Mouse (Mus musculus): ENCODE data around the gene Pdlim7. TPM values are rescaled to one million over a fixed set of nuclear protein-coding genes. Genes with fewer than 3 reads are reported as not detected.

The Pdlim7 gene
- total RNA-seq, 2 experiments from 2014 or later: 544 to 627 TPM

- no peak for DNase-seq
Measured at GRCm38 (mm10) chr13:55465184-55465583, 48.3 kb downstream of the Pdlim7 start.

DNA sequence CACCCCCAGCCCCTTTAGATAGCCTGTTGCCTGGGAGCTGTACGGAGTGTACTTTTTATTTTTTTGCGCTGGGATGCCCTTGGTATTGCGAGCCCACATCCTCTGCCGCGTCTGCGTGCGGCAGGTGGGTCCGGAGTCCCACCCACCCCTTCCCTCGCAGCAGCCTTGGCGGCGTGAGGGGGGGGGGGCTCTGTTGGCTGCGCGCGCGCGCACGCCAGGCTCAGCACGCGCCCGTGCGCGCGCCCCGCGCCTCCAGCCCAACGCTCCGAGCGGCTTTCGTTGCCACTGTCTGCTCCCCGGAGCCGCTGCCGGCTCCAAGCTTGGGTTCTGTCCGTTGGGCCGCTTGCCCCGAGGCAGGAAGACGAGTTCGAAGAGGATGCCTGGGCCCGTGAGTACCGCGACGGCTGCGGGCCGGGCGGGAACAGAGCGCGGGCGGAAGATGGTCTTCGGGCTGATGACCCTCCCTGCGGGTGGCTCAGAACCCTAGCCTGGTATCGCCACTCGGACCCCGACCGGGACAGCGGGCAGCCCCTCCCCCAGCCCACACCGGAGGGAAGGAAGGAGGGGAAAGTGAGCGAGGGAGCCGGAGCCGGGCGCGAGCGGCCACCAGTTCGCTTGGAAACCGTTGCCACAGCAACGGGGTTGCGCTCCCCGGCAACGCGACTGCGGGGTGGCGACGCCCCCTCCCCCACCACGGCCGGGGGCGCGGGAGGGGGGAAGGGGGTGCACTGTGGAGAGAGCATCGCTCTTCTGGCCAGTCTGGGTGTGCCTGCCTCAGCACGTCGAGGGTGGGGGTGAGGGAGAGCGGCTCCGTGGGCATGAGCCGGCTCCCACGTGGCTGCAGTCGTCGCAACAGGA lies 49.2 kb downstream of the Pdlim7 start, which contains the start of gene Prr7:
Gene Prr7 (plus strand): TSS at position 241 of the 858 bp plus-strand sequence.
- peak; percentile 50 for DNase-seq

DNA sequence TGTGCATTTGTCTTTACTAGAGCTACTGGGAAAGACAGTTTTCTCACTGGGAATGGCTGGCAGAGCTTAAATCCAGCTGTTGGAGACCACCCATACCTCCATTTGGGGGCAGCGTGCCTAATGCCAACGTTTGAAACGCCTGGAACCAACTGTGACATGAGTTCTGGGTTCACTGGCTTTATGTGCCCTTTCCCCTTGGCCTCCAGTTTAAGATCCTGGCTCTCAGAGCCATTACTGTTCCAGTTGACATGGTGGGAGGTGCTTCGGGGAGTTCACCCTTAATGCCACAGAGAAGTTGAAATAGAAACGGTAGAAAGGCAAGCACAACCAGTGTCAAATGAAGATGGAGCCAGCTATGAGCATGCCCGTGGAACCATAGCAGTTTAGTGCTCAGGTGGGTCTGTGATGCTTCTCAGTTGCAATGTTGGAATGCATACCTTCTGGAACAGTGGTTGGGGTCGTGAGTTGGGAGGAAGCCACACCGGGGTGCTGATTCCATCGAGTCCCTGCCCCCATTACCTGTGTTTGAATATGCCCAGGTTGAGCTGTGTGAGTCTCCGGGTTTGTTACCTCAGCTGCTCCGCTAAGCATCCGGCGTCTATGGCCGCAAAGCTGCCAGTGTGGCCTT lies 50.0 kb downstream of the Pdlim7 start:
- DNase-seq: no peak

GRCm38 (mm10) chr13:55462965-55463364 lies 50.5 kb downstream of the Pdlim7 start:
- DNase-seq: no peak

- peak; percentile 58 for DNase-seq
Measured at GRCm38 (mm10) chr13:55451785-55452549, 61.5 kb downstream of the Pdlim7 start.

GRCm38 (mm10) chr13:55451296-55451695 lies 62.2 kb downstream of the Pdlim7 start:
- no peak for DNase-seq

GRCm38 (mm10) chr13:55450511-55450980 lies 62.9 kb downstream of the Pdlim7 start:
- DNase-seq: peak; percentile 89

GRCm38 (mm10) chr13:55449679-55450441 lies 63.6 kb downstream of the Pdlim7 start:
- no peak for DNase-seq

DNA sequence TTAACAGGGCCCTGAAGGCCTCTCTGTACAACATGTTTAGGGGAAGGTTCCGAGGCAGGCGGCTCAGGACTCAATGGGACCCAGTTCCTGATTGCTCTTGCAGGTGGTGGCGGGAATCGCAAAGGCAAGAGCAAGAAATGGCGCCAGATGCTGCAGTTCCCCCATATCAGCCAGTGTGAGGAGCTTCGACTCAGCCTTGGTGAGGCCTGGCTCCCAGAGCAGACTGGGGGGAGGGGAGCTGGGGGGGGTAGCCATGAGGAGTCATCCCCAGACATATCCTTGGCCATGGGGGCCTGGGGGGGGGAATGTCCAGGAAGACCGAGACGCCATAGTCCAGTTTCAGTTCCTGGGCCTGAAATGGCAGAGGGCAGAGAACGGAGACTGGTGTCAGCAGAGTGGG lies 64.3 kb downstream of the Pdlim7 start:
- DNase-seq: no peak

DNA sequence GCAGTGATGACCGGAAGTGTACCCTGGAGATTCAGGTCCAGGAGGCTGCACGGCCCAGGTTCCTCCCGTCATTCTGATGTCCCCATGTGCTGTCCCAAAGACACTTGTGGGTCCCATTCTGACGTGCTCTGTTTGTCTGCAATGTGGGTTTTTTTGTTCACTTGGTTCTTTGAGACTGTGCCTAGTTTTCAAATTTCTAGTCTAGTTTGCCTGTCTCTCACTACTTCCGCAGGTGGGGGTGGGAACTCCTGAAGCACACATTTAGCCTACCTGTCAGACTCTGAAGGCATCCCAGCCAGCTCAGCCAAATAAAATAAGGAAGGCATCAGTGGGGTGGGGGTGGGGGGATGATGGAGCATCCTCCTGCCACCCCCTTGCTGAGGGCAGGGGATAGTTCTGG lies 65.3 kb downstream of the Pdlim7 start:
- DNase-seq: no peak

- no peak for DNase-seq
Measured at GRCm38 (mm10) chr13:55447543-55447943, 65.9 kb downstream of the Pdlim7 start.

GRCm38 (mm10) chr13:55446483-55447105 lies 66.9 kb downstream of the Pdlim7 start:
- DNase-seq: no peak

Small RNA genes lying within 50 kb of the gene (microRNA-seq; reads per million reads assigned to microRNA genes)
- gene Mir6943 (ENCODE audit: borderline replicate concordance in 2 of 2) (0.26 to 0.74 reads per million in 2 experiments), gene Mir6944 (ENCODE audit: borderline replicate concordance in 2 of 2) (8.1 to 9.3 reads per million in 2 experiments), gene Mir6945 (ENCODE audit: borderline replicate concordance in 2 of 2) (2.2 to 5.0 reads per million in 2 experiments)

Other genes with a start within 250 kb of the Pdlim7 start
- gene Prelid1, start 193.2 kb downstream of the Pdlim7 start, total RNA-seq (2021): 10 to 100 TPM; 23.9 to 30.5 TPM
- gene Rab24, start 191.7 kb downstream of the Pdlim7 start, total RNA-seq (2021): 10 to 100 TPM; 29.0 to 30.2 TPM
- 1 to 10 TPM in 1 of 2 experiments, under 1 TPM in 1; 0.72 to 1.5 TPM for gene Mxd3, start 183.9 kb downstream of the Pdlim7 start, total RNA-seq (2021)
- 10 to 100 TPM; 35.1 to 35.7 TPM for gene Lman2, start 150.9 kb downstream of the Pdlim7 start, total RNA-seq (2021)
- under 1 TPM; 0.15 to 0.35 TPM for gene Rgs14, start 143.9 kb downstream of the Pdlim7 start, total RNA-seq (2021)
- not detected for gene Slc34a1, start 115.5 kb downstream of the Pdlim7 start, total RNA-seq (2021)
- gene Pfn3, start 98.4 kb downstream of the Pdlim7 start, total RNA-seq (2021): not detected
- not detected for gene F12, start 86.9 kb downstream of the Pdlim7 start, total RNA-seq (2021)
- 10 to 100 TPM in 1 of 2 experiments, 1 to 10 TPM in 1; 9.3 to 10.2 TPM for gene Grk6, start 68.6 kb downstream of the Pdlim7 start, total RNA-seq (2021)
- gene Prr7, start 49.4 kb downstream of the Pdlim7 start, total RNA-seq (2021): under 1 TPM; 0.51 to 0.79 TPM
- gene Dbn1, start 25.6 kb downstream of the Pdlim7 start, total RNA-seq (2021): 10 to 100 TPM; 10.3 to 16.1 TPM
- gene Dok3, start 15.6 kb upstream of the Pdlim7 start, total RNA-seq (2021): 1 to 10 TPM in 1 of 2 experiments, under 1 TPM in 1; 1.00 to 1.0 TPM
- gene Ddx41, start 23.0 kb upstream of the Pdlim7 start, total RNA-seq (2021): 1 to 10 TPM; 8.1 to 9.0 TPM
- 10 to 100 TPM; 11.4 to 11.7 TPM for gene Fam193b, start 57.4 kb upstream of the Pdlim7 start, total RNA-seq (2021)
- gene Tmed9, start 60.1 kb upstream of the Pdlim7 start, total RNA-seq (2021): 10 to 100 TPM; 70.8 to 73.1 TPM
- 1 to 10 TPM; 4.5 to 6.9 TPM for gene B4galt7, start 86.2 kb upstream of the Pdlim7 start, total RNA-seq (2021)
- gene Caml, start 109.3 kb upstream of the Pdlim7 start, total RNA-seq (2021): 1 to 10 TPM; 8.2 to 9.2 TPM
- gene Ddx46, start 121.4 kb upstream of the Pdlim7 start, total RNA-seq (2021): 10 to 100 TPM; 17.1 to 18.5 TPM
- 10 to 100 TPM; 25.7 to 29.7 TPM for gene B230219D22Rik, start 179.4 kb upstream of the Pdlim7 start, total RNA-seq (2021)
- gene Txndc15, start 201.0 kb upstream of the Pdlim7 start, total RNA-seq (2021): 10 to 100 TPM; 27.1 to 28.2 TPM
- gene Pcbd2, start 213.7 kb upstream of the Pdlim7 start, total RNA-seq (2021): 10 to 100 TPM; 20.2 to 22.0 TPM